8 mouse cellular contexts compared by ENCODE assay signal in the genomic region with DNA sequence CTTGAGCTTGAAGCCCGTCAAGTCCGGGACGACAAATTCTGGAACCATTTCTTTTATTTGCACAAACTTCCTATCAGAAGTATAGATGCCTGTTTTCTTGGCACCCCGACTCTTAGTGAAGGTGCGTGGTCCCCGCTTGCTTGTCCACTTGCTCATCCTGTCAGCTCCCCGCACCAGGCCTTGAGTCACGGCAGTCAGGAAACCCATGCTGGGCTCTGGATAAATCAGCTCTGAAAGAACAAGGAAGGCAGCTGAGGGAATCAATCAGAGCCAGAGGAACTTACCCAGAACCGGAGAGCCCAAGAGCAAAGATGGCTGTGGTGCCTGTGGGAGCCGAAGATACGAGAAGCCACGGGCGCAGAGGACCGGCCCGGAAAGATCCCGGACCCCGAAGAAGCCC. TPM values are rescaled to one million over a fixed set of nuclear protein-coding genes. Genes with fewer than 3 reads are reported as not detected.
DNase-seq lines count a peak whose midpoint lies in the region; ATAC-seq and TF ChIP-seq lines count a peak whose summit lies in the region.
"Not testable (repeated sequence)": the region's sequence is repeated elsewhere in the genome, so short reads cannot be mapped to it uniquely, and the experiment has no call there.

No protein-coding gene starts in this region.

- not testable (repeated sequence) for ATAC-seq in embryonic facial prominence, embryonic 12.5 days (ENCODE audit: insufficient number of reproducible peaks, insufficient read depth, low FRiP score, low TSS enrichment); forebrain, postnatal 0 days; hindbrain, embryonic 14.5 days (ENCODE audit: low FRiP score); liver, embryonic 16.5 days (ENCODE audit: low read depth); midbrain, embryonic 13.5 days; stomach, embryonic 14.5 days (ENCODE audit: insufficient number of reproducible peaks, insufficient read depth, low FRiP score, low read depth)

- H3K27me3 ChIP-seq in embryonic facial prominence, embryonic 12.5 days; forebrain, postnatal 0 days (ENCODE audit: insufficient read depth, low read length); hindbrain, embryonic 14.5 days (ENCODE audit: control insufficient read depth, insufficient read depth, low read length); liver, embryonic 16.5 days (ENCODE audit: control insufficient read depth, insufficient read depth, low read depth, low read length); midbrain, embryonic 13.5 days; stomach, embryonic 14.5 days (ENCODE audit: control insufficient read depth, insufficient read depth, low read length): not testable (repeated sequence)

- peak overlapping the region; percentile 71 for H3K9ac ChIP-seq in embryonic facial prominence, embryonic 12.5 days
- peak overlapping the region; percentile 84 for H3K9ac ChIP-seq in forebrain, postnatal 0 days
- H3K9ac ChIP-seq in hindbrain, embryonic 14.5 days: peak overlapping the region; percentile 73
- H3K9ac ChIP-seq in liver, embryonic 16.5 days (ENCODE audit: low read depth, low read length): peak overlapping the region; percentile 84
- H3K9ac ChIP-seq in midbrain, embryonic 13.5 days (replicated peaks): peak overlapping the region; percentile 86
- H3K9ac ChIP-seq in stomach, embryonic 14.5 days (replicated peaks; ENCODE audit: low read depth, low read length): peak overlapping the region; percentile 62

- H3K36me3 ChIP-seq in embryonic facial prominence, embryonic 12.5 days: peaks cover 38% of the 10 kb centered on the region
- H3K36me3 ChIP-seq in forebrain, postnatal 0 days (ENCODE audit: insufficient read depth): peaks cover 29% of the 10 kb centered on the region
- H3K36me3 ChIP-seq in hindbrain, embryonic 14.5 days (replicated peaks; ENCODE audit: control insufficient read depth, insufficient read depth): peaks cover 41% of the 10 kb centered on the region
- not testable (repeated sequence) for H3K36me3 ChIP-seq in liver, embryonic 16.5 days (ENCODE audit: control insufficient read depth, insufficient read depth)
- H3K36me3 ChIP-seq in midbrain, embryonic 13.5 days: peaks cover 37% of the 10 kb centered on the region
- H3K36me3 ChIP-seq in stomach, embryonic 14.5 days (ENCODE audit: control insufficient read depth, insufficient read depth, low read length): peaks cover 20% of the 10 kb centered on the region

- peak overlapping the region; percentile 93 for H3K27ac ChIP-seq in embryonic facial prominence, embryonic 12.5 days
- H3K27ac ChIP-seq in forebrain, postnatal 0 days (ENCODE audit: low read depth, low read length): peak overlapping the region; percentile 85
- H3K27ac ChIP-seq in hindbrain, embryonic 14.5 days: peak overlapping the region; percentile 86
- peak overlapping the region; percentile 86 for H3K27ac ChIP-seq in liver, embryonic 16.5 days (ENCODE audit: low read length)
- peak overlapping the region; percentile 86 for H3K27ac ChIP-seq in midbrain, embryonic 13.5 days
- peak overlapping the region; percentile 62; the same call in 1 of the 2 replicates for H3K27ac ChIP-seq in stomach, embryonic 14.5 days (ENCODE audit: low read length)

- H3K4me3 ChIP-seq in embryonic facial prominence, embryonic 12.5 days: peak overlapping the region; percentile 80
- peak overlapping the region; percentile 81 for H3K4me3 ChIP-seq in forebrain, postnatal 0 days (ENCODE audit: low read depth, low read length)
- peak overlapping the region; percentile 65 for H3K4me3 ChIP-seq in hindbrain, embryonic 14.5 days (replicated peaks; ENCODE audit: low read length)
- peak overlapping the region; percentile 90 for H3K4me3 ChIP-seq in liver, embryonic 16.5 days (ENCODE audit: low read depth, low read length)
- H3K4me3 ChIP-seq in midbrain, embryonic 13.5 days (replicated peaks): peak overlapping the region; percentile 86
- H3K4me3 ChIP-seq in stomach, embryonic 14.5 days (ENCODE audit: low read depth, low read length): peak overlapping the region; percentile 71

- not testable (repeated sequence) for TF ChIP-seq CTCF in forebrain, postnatal 0 days (IDR thresholded peaks at IDR 0.05; ENCODE audit: low read depth)

- H3K4me2 ChIP-seq in embryonic facial prominence, embryonic 12.5 days (replicated peaks): peak overlapping the region; percentile 94
- peak overlapping the region; percentile 95 for H3K4me2 ChIP-seq in forebrain, postnatal 0 days (ENCODE audit: low read depth)
- peak overlapping the region; percentile 88 for H3K4me2 ChIP-seq in hindbrain, embryonic 14.5 days (replicated peaks)
- peak overlapping the region; percentile 82 for H3K4me2 ChIP-seq in liver, embryonic 16.5 days (ENCODE audit: low read depth, low read length)
- H3K4me2 ChIP-seq in midbrain, embryonic 13.5 days (replicated peaks): peak overlapping the region; percentile 80
- peak overlapping the region; percentile 54 for H3K4me2 ChIP-seq in stomach, embryonic 14.5 days (replicated peaks; ENCODE audit: low read depth, low read length)

- peaks cover 17% of the 10 kb centered on the region; the same call in 1 of the 2 replicates for H3K4me1 ChIP-seq in embryonic facial prominence, embryonic 12.5 days
- H3K4me1 ChIP-seq in forebrain, postnatal 0 days (ENCODE audit: insufficient read depth); stomach, embryonic 14.5 days (ENCODE audit: control insufficient read depth, insufficient read depth, low read length): not testable (repeated sequence)
- peaks cover 22% of the 10 kb centered on the region for H3K4me1 ChIP-seq in hindbrain, embryonic 14.5 days (replicated peaks; ENCODE audit: control insufficient read depth, insufficient read depth, low read length)
- peaks cover 32% of the 10 kb centered on the region for H3K4me1 ChIP-seq in liver, embryonic 16.5 days (ENCODE audit: control insufficient read depth, low read depth, low read length)
- peaks cover 24% of the 10 kb centered on the region for H3K4me1 ChIP-seq in midbrain, embryonic 13.5 days (replicated peaks)

- H3K9me3 ChIP-seq in embryonic facial prominence, embryonic 12.5 days; forebrain, postnatal 0 days (ENCODE audit: low read length); hindbrain, embryonic 14.5 days (ENCODE audit: control insufficient read depth, low read length); liver, embryonic 16.5 days (replicated peaks; ENCODE audit: control insufficient read depth, low read length); midbrain, embryonic 13.5 days; stomach, embryonic 14.5 days (ENCODE audit: control insufficient read depth, low read depth, low read length): not testable (repeated sequence)

- WGBS in embryonic facial prominence, embryonic 12.5 days: 1% methylated on average over 17 of the region's 17 CpGs
- 2% methylated on average over 17 of the region's 17 CpGs for WGBS in forebrain, postnatal 0 days
- 0% methylated on average over 17 of the region's 17 CpGs for WGBS in hindbrain, embryonic 14.5 days
- WGBS in liver, embryonic 16.5 days (ENCODE audit: insufficient replicate concordance): under 1% methylated on average over 17 of the region's 17 CpGs
- WGBS in midbrain, embryonic 13.5 days: 1% methylated on average over 17 of the region's 17 CpGs
- WGBS in stomach, embryonic 14.5 days: under 1% methylated on average over 17 of the region's 17 CpGs

- peak; percentile 43 for DNase-seq in adrenal gland, postnatal 10 days
- DNase-seq in forebrain, postnatal 0 days; hindbrain, embryonic 14.5 days (ENCODE audit: low spot score): not testable (repeated sequence)
- DNase-seq in layer of hippocampus, adult 9-11 months: peak; percentile 30

RNA-seq across cellular contexts. Expression of a gene that starts 0.4 kb away (rescaled TPM):
- 100 to 1,000 TPM in 1 of 2 experiments, 10 to 100 TPM in 1; 95.2 to 101 TPM for total RNA-seq in adrenal gland, postnatal 10 days (2021)
- polyA plus RNA-seq in embryonic facial prominence, embryonic 12.5 days (2016; fragmentation: Nextera tagmentation; extraction: Ambion mirVana): 138 and 144 TPM in 2 replicates
- total RNA-seq in forebrain, postnatal 0 days (2014; rRNA removed): 79.4 and 123 TPM in 2 replicates
- 174 and 203 TPM in 2 replicates for polyA plus RNA-seq in forebrain, postnatal 0 days (2015; fragmentation: Nextera tagmentation; extraction: Ambion mirVana)
- 173 and 187 TPM in 2 replicates for polyA plus RNA-seq in hindbrain, embryonic 14.5 days (2014; fragmentation: Nextera tagmentation; extraction: Ambion mirVana)
- 56.6 and 58.8 TPM in 2 replicates for polyA plus RNA-seq in liver, embryonic 16.5 days (2015; fragmentation: Nextera tagmentation; extraction: Ambion mirVana)
- polyA plus RNA-seq in midbrain, embryonic 13.5 days (2015; fragmentation: Nextera tagmentation; extraction: Ambion mirVana): 162 and 172 TPM in 2 replicates
- 114 and 129 TPM in 2 replicates for polyA plus RNA-seq in stomach, embryonic 14.5 days (2014; fragmentation: Nextera tagmentation; extraction: Ambion mirVana)

RNA-seq across cellular contexts. Expression of a gene that starts 1.4 kb away (rescaled TPM):
- 10 to 100 TPM; 37.4 to 43.1 TPM for total RNA-seq in adrenal gland, postnatal 10 days (2021)
- polyA plus RNA-seq in embryonic facial prominence, embryonic 12.5 days (2016; fragmentation: Nextera tagmentation; extraction: Ambion mirVana): 6.5 and 7.0 TPM in 2 replicates
- total RNA-seq in forebrain, postnatal 0 days (2014; rRNA removed): 5.0 TPM in 2 replicates
- polyA plus RNA-seq in forebrain, postnatal 0 days (2015; fragmentation: Nextera tagmentation; extraction: Ambion mirVana): 2.7 and 3.1 TPM in 2 replicates
- 2.4 and 3.7 TPM in 2 replicates for polyA plus RNA-seq in hindbrain, embryonic 14.5 days (2014; fragmentation: Nextera tagmentation; extraction: Ambion mirVana)
- 12.9 and 13.7 TPM in 2 replicates for polyA plus RNA-seq in liver, embryonic 16.5 days (2015; fragmentation: Nextera tagmentation; extraction: Ambion mirVana)
- polyA plus RNA-seq in midbrain, embryonic 13.5 days (2015; fragmentation: Nextera tagmentation; extraction: Ambion mirVana): 3.3 and 4.2 TPM in 2 replicates
- 5.2 and 6.5 TPM in 2 replicates for polyA plus RNA-seq in stomach, embryonic 14.5 days (2014; fragmentation: Nextera tagmentation; extraction: Ambion mirVana)

RNA-seq across cellular contexts. Expression of a gene that starts 12.3 kb away (rescaled TPM):
- total RNA-seq in adrenal gland, postnatal 10 days (2021): 10 to 100 TPM in 1 of 2 experiments, 1 to 10 TPM in 1; 10.0 to 16.0 TPM
- polyA plus RNA-seq in embryonic facial prominence, embryonic 12.5 days (2016; fragmentation: Nextera tagmentation; extraction: Ambion mirVana): 36.5 and 37.7 TPM in 2 replicates
- total RNA-seq in forebrain, postnatal 0 days (2014; rRNA removed): 42.9 and 54.0 TPM in 2 replicates
- 40.8 and 45.1 TPM in 2 replicates for polyA plus RNA-seq in forebrain, postnatal 0 days (2015; fragmentation: Nextera tagmentation; extraction: Ambion mirVana)
- polyA plus RNA-seq in hindbrain, embryonic 14.5 days (2014; fragmentation: Nextera tagmentation; extraction: Ambion mirVana): 32.6 and 32.8 TPM in 2 replicates
- 7.2 TPM in 2 replicates for polyA plus RNA-seq in liver, embryonic 16.5 days (2015; fragmentation: Nextera tagmentation; extraction: Ambion mirVana)
- polyA plus RNA-seq in midbrain, embryonic 13.5 days (2015; fragmentation: Nextera tagmentation; extraction: Ambion mirVana): 36.3 and 41.8 TPM in 2 replicates
- 25.4 and 28.6 TPM in 2 replicates for polyA plus RNA-seq in stomach, embryonic 14.5 days (2014; fragmentation: Nextera tagmentation; extraction: Ambion mirVana)

RNA-seq across cellular contexts. Expression of a gene that starts 24.9 kb away (rescaled TPM):
- total RNA-seq in adrenal gland, postnatal 10 days (2021): 10 to 100 TPM; 24.6 to 28.0 TPM
- 22.4 and 25.1 TPM in 2 replicates for polyA plus RNA-seq in embryonic facial prominence, embryonic 12.5 days (2016; fragmentation: Nextera tagmentation; extraction: Ambion mirVana)
- 34.9 and 39.9 TPM in 2 replicates for total RNA-seq in forebrain, postnatal 0 days (2014; rRNA removed)
- polyA plus RNA-seq in forebrain, postnatal 0 days (2015; fragmentation: Nextera tagmentation; extraction: Ambion mirVana): 19.2 and 21.9 TPM in 2 replicates
- polyA plus RNA-seq in hindbrain, embryonic 14.5 days (2014; fragmentation: Nextera tagmentation; extraction: Ambion mirVana): 23.4 and 23.9 TPM in 2 replicates
- polyA plus RNA-seq in liver, embryonic 16.5 days (2015; fragmentation: Nextera tagmentation; extraction: Ambion mirVana): 1.5 and 1.7 TPM in 2 replicates
- 12.3 and 20.4 TPM in 2 replicates for polyA plus RNA-seq in midbrain, embryonic 13.5 days (2015; fragmentation: Nextera tagmentation; extraction: Ambion mirVana)
- 6.3 and 8.1 TPM in 2 replicates for polyA plus RNA-seq in stomach, embryonic 14.5 days (2014; fragmentation: Nextera tagmentation; extraction: Ambion mirVana)

RNA-seq across cellular contexts. Expression of a gene that starts 39.4 kb away (rescaled TPM):
- 10 to 100 TPM; 14.2 to 25.4 TPM for total RNA-seq in adrenal gland, postnatal 10 days (2021)
- polyA plus RNA-seq in embryonic facial prominence, embryonic 12.5 days (2016; fragmentation: Nextera tagmentation; extraction: Ambion mirVana): 22.1 and 27.2 TPM in 2 replicates
- 44.3 and 44.4 TPM in 2 replicates for total RNA-seq in forebrain, postnatal 0 days (2014; rRNA removed)
- 35.3 and 37.8 TPM in 2 replicates for polyA plus RNA-seq in forebrain, postnatal 0 days (2015; fragmentation: Nextera tagmentation; extraction: Ambion mirVana)
- polyA plus RNA-seq in hindbrain, embryonic 14.5 days (2014; fragmentation: Nextera tagmentation; extraction: Ambion mirVana): 22.6 and 26.0 TPM in 2 replicates
- polyA plus RNA-seq in liver, embryonic 16.5 days (2015; fragmentation: Nextera tagmentation; extraction: Ambion mirVana): 16.0 and 16.1 TPM in 2 replicates
- 19.2 and 19.7 TPM in 2 replicates for polyA plus RNA-seq in midbrain, embryonic 13.5 days (2015; fragmentation: Nextera tagmentation; extraction: Ambion mirVana)
- polyA plus RNA-seq in stomach, embryonic 14.5 days (2014; fragmentation: Nextera tagmentation; extraction: Ambion mirVana): 72.4 and 80.5 TPM in 2 replicates
